In genomic region chr2:31759751-31760460, GRCm38 (mm10) we compare ENCODE assay signal across 8 mouse cellular contexts. TPM values are rescaled to one million over a fixed set of nuclear protein-coding genes. Genes with fewer than 3 reads are reported as not detected.
DNase-seq lines count a peak whose midpoint lies in the region; ATAC-seq and TF ChIP-seq lines count a peak whose summit lies in the region.

No protein-coding gene starts in this region.

- ATAC-seq in G1E (ENCODE audit: extremely low read depth, insufficient number of reproducible peaks, low FRiP score, poor library complexity, severe bottlenecking): peak; percentile 66
- peak; percentile 93 for ATAC-seq in megakaryocyte-erythroid progenitor cell, adult 5-6 weeks (replicated peaks; ENCODE audit: low FRiP score, low TSS enrichment, poor library complexity, severe bottlenecking)

- peak; percentile 85 for DNase-seq in G1E (ENCODE audit: low spot score)
- DNase-seq in heart, postnatal 10 days: peak; percentile 90
- peak; percentile 83 to 93 for DNase-seq in kidney, postnatal 36 days
- no peak for DNase-seq in frontal cortex, adult 2 months (ENCODE audit: extremely low spot score in 1 of 2, low spot score in 1 of 2)

- WGBS in bone marrow, adult 2 months: under 1% methylated on average over 42 of the region's 42 CpGs
- WGBS in small intestine, adult 2 months: 1% methylated on average over 42 of the region's 42 CpGs

- peak overlapping the region; percentile 80 for H3K4me3 ChIP-seq in G1E (ENCODE audit: low read depth, low read length)
- H3K4me3 ChIP-seq in bone marrow, adult 2 months (replicated peaks; ENCODE audit: control insufficient read depth, low read depth, low read length): peak overlapping the region; percentile 61
- H3K4me3 ChIP-seq in erythroblast, embryonic 14.5 days (replicated peaks): peak overlapping the region; percentile 71
- peak overlapping the region; percentile 77 for H3K4me3 ChIP-seq in small intestine, adult 2 months (ENCODE audit: low read depth, low read length)

- H3K27ac ChIP-seq in bone marrow, adult 2 months (ENCODE audit: control insufficient read depth, insufficient read depth, low read depth, low read length, poor library complexity): peak overlapping the region; percentile 61; the same call in 1 of the 2 replicates
- peak overlapping the region; percentile 72 for H3K27ac ChIP-seq in small intestine, adult 2 months (ENCODE audit: insufficient read depth, low read depth, low read length)

- TF ChIP-seq POLR2A in bone marrow, adult 2 months (IDR thresholded peaks at IDR 0.05; ENCODE audit: borderline replicate concordance, control insufficient read depth, low read depth, low read length): 0 out of 2 replicates have a peak, but pooled peaks have one; percentile 6
- TF ChIP-seq POLR2A in small intestine, adult 2 months (IDR thresholded peaks at IDR 0.05; ENCODE audit: low read depth, low read length): no peak; the same call in 1 of the 2 replicates

- no peaks in the 10 kb centered on the region for H3K9me3 ChIP-seq in G1E (replicated peaks)
- no peaks in the 10 kb centered on the region for H3K9me3 ChIP-seq in erythroblast, embryonic 14.5 days (ENCODE audit: control insufficient read depth, low read length)

- peaks cover 47% of the 10 kb centered on the region for H3K4me1 ChIP-seq in G1E (ENCODE audit: insufficient read depth, low read depth, low read length)
- no peaks in the 10 kb centered on the region; the same call in 1 of the 2 replicates for H3K4me1 ChIP-seq in bone marrow, adult 2 months (ENCODE audit: control insufficient read depth, insufficient read depth, low read length)
- peaks cover 31% of the 10 kb centered on the region for H3K4me1 ChIP-seq in erythroblast, embryonic 14.5 days (ENCODE audit: control insufficient read depth)
- peaks cover 13% of the 10 kb centered on the region; the same call in 1 of the 2 replicates for H3K4me1 ChIP-seq in small intestine, adult 2 months (ENCODE audit: control insufficient read depth, insufficient read depth, insufficient read length, low read length)

- intact Hi-C loops in heart, postnatal 10 days (cut with DNase I): loop anchor here (2.0 to 10.0 kb wide), 3 partner anchors 17 to 1605 kb away; no protein-coding TSS in a partner anchor

- H3K36me3 ChIP-seq in G1E (replicated peaks): peaks cover 16% of the 10 kb centered on the region
- no peaks in the 10 kb centered on the region; the same call in 1 of the 2 replicates for H3K36me3 ChIP-seq in erythroblast, embryonic 14.5 days (ENCODE audit: control insufficient read depth)
- H3K36me3 ChIP-seq in small intestine, adult 2 months (ENCODE audit: control insufficient read depth, insufficient read depth, low read length): no peaks in the 10 kb centered on the region

- TF ChIP-seq CTCF in G1E (IDR thresholded peaks at IDR 0.05; ENCODE audit: low read depth, low read length): no peak
- TF ChIP-seq CTCF in bone marrow, adult 2 months (IDR thresholded peaks at IDR 0.05; ENCODE audit: control insufficient read depth, insufficient read depth, low read length): no peak
- TF ChIP-seq CTCF in small intestine, adult 2 months (IDR thresholded peaks at IDR 0.05; ENCODE audit: extremely low read depth, insufficient read length, insufficient replicate concordance, low read depth, low read length): no peak

- H3K27me3 ChIP-seq in G1E (ENCODE audit: insufficient read depth, low read length): no peaks in the 10 kb centered on the region
- H3K27me3 ChIP-seq in erythroblast, embryonic 14.5 days (ENCODE audit: control insufficient read depth): no peaks in the 10 kb centered on the region
- H3K27me3 ChIP-seq in small intestine, adult 2 months (ENCODE audit: control insufficient read depth, insufficient read depth, low read length): no peaks in the 10 kb centered on the region

RNA-seq across cellular contexts. Expression of gene Qrfp, which starts 50.5 kb away (rescaled TPM):
- total RNA-seq in G1E (2014; fragmentation: Nextera tagmentation): not detected in 2 replicates
- total RNA-seq in G1E (2017): 0.11 TPM in 1 of 2 replicates, not detected in the other
- polyA plus RNA-seq in G1E (2012): not detected in 2 replicates
- polyA plus RNA-seq in bone marrow, adult 2 months (2011; ENCODE audit: insufficient read depth, insufficient read length, low replicate concordance, missing spikeins): 0.85 TPM in 1 of 2 replicates, not detected in the other
- not detected in 2 replicates for polyA plus RNA-seq in erythroblast, embryonic 14.5 days (2012)
- not detected for total RNA-seq in heart, postnatal 10 days (2021)
- total RNA-seq in megakaryocyte-erythroid progenitor cell, adult 5-6 weeks (2014; fragmentation: Nextera tagmentation): not detected in 2 replicates
- total RNA-seq in megakaryocyte-erythroid progenitor cell, adult 5-6 weeks (2017): 0.11 TPM in 1 of 2 replicates, not detected in the other
- polyA plus RNA-seq in small intestine, adult 2 months (2012; rRNA removed): 0.06 and 0.11 TPM in 2 replicates
- polyA plus RNA-seq in frontal cortex, adult 2 months (2012; rRNA removed): not detected in 2 replicates

Comparison
In these comparisons a context has a peak if more than half of its experiments do, and no peak if none do; other contexts are left out.
1. DNase-seq: peak in G1E (single experiment), heart, postnatal 10 days (2 of 2) and kidney, postnatal 36 days (2 of 2); none in frontal cortex, adult 2 months (0 of 2).
2. Peak in every context shown above with its lines, with median percentiles within 50 percentile points of each other: H3K4me3 ChIP-seq.